Mouse (Mus musculus) spleen, adult 2 months (tissue): ENCODE measurements around the gene 2900026A02Rik.

Experiments used
- CTCF ChIP-seq: fragments of 200-500 bp; IDR thresholded peaks from 2 replicates; pipeline ENCODE4 v1.5.1; 2011; ENCODE audit warnings: mild to moderate bottlenecking, inconsistent platforms; ENCODE audit not compliant: insufficient read depth, insufficient read length, insufficient replicate concordance; ENCODE audit errors: extremely low read depth
- POLR2A ChIP-seq: fragments of 200-500 bp; IDR thresholded peaks from 2 replicates; pipeline ENCODE4 v1.6.1; 2011; ENCODE audit warnings: low read depth, low read length, inconsistent platforms

DNA sequence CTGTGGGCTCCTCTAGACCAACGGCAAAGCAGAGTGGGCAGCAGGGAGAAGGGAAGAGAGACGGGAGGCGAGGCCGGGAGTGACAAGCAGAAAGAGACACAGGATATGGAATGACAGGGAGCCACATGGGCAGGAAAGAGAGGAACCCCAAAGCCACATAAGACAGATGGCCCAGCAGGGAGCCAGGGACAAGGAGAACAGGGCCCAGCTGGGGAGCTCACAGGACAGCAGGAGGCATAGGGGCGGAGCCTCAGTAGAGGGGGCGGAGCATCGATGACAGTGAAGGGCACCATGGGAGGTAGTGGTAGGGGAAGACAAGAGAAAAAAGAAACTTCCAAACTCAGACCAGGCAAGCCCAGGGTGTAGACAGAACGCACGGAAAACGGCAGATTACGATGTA, 55.6 kb downstream of the 2900026A02Rik start:
- TF ChIP-seq CTCF (no peak), POLR2A (no peak)
